Mouse (Mus musculus): Measurements from ENCODE around the gene 9130230L23Rik. TPM values are rescaled to one million over a fixed set of nuclear protein-coding genes. Genes with fewer than 3 reads are reported as not detected.
A peak's percentile ranks its signal among the peaks of the same experiment; 100 is the strongest.

Gene 9130230L23Rik
- polyA plus RNA-seq, 1 experiment from 2014 or later, result 0.33 TPM

GRCm38 (mm10) chr5:66040744-66041279, 36.7 kb upstream of the 9130230L23Rik start:
- TF ChIP-seq CTCF (IDR thresholded peaks at IDR 0.05; ENCODE audit: low read depth), result no peak
- H3K4me2 ChIP-seq (ENCODE audit: low read length), result no peak overlapping the region
- WGBS, result 48% methylated on average over 7 of the region's 7 CpGs
- H3K27ac ChIP-seq, result peak overlapping the region; percentile 15; the same call in 1 of the 2 replicates
- H3K36me3 ChIP-seq (ENCODE audit: insufficient read depth, low read length), result no peaks in the 10 kb centered on the region
- H3K4me3 ChIP-seq (replicated peaks; ENCODE audit: low read depth, low read length), result no peak overlapping the region
- ATAC-seq (replicated peaks; ENCODE audit: low FRiP score, low read depth) (peak; percentile 47; the same call in 1 of the 2 replicates), DNase-seq (ENCODE audit: low spot score) (no peak)
- H3K27me3 ChIP-seq (ENCODE audit: insufficient read depth, low read length), result no peaks in the 10 kb centered on the region
- no peak overlapping the region for H3K9ac ChIP-seq (ENCODE audit: low read depth, low read length)
- no peaks in the 10 kb centered on the region for H3K9me3 ChIP-seq (replicated peaks; ENCODE audit: low read length)
- H3K4me1 ChIP-seq (replicated peaks; ENCODE audit: insufficient read depth, low read length), result peaks cover 5% of the 10 kb centered on the region; the same call in 1 of the 2 replicates

- DNase-seq (ENCODE audit: low spot score), result no peak
- Histone ChIP-seq H3K4me2 (ENCODE audit: low read length) (no peak overlapping the region), H3K27me3 (ENCODE audit: insufficient read depth, low read length) (no peaks in the 10 kb centered on the region), H3K9ac (ENCODE audit: low read depth, low read length) (no peak overlapping the region), H3K9me3 (replicated peaks; ENCODE audit: low read length) (no peaks in the 10 kb centered on the region), H3K27ac (no peak overlapping the region), H3K36me3 (ENCODE audit: insufficient read depth, low read length) (no peaks in the 10 kb centered on the region), H3K4me1 (replicated peaks; ENCODE audit: insufficient read depth, low read length) (peaks cover 5% of the 10 kb centered on the region; the same call in 1 of the 2 replicates), H3K4me3 (replicated peaks; ENCODE audit: low read depth, low read length) (no peak overlapping the region)
- ATAC-seq (replicated peaks; ENCODE audit: low FRiP score, low read depth), result no peak
- 67% methylated on average over 2 of the region's 2 CpGs for WGBS
- TF ChIP-seq CTCF (IDR thresholded peaks at IDR 0.05; ENCODE audit: low read depth), result no peak
Observed at GRCm38 (mm10) chr5:66039813-66040212, 35.7 kb upstream of the 9130230L23Rik start.

GRCm38 (mm10) chr5:66037066-66037465, 33.0 kb upstream of the 9130230L23Rik start:
- TF ChIP-seq CTCF (IDR thresholded peaks at IDR 0.05; ENCODE audit: low read depth), result no peak
- WGBS, result 79% methylated on average over 6 of the region's 6 CpGs
- peaks cover 5% of the 10 kb centered on the region; the same call in 1 of the 2 replicates for H3K4me1 ChIP-seq (replicated peaks; ENCODE audit: insufficient read depth, low read length)
- no peak overlapping the region for H3K4me2 ChIP-seq (ENCODE audit: low read length)
- no peak overlapping the region for H3K4me3 ChIP-seq (replicated peaks; ENCODE audit: low read depth, low read length)
- no peaks in the 10 kb centered on the region for H3K36me3 ChIP-seq (ENCODE audit: insufficient read depth, low read length)
- no peaks in the 10 kb centered on the region for H3K27me3 ChIP-seq (ENCODE audit: insufficient read depth, low read length)
- no peak overlapping the region for H3K27ac ChIP-seq
- H3K9me3 ChIP-seq (replicated peaks; ENCODE audit: low read length), result no peaks in the 10 kb centered on the region
- no peak for DNase-seq (ENCODE audit: low spot score)
- no peak for ATAC-seq (replicated peaks; ENCODE audit: low FRiP score, low read depth)
- H3K9ac ChIP-seq (ENCODE audit: low read depth, low read length), result no peak overlapping the region

GRCm38 (mm10) chr5:66036440-66037054, 32.5 kb upstream of the 9130230L23Rik start:
- ATAC-seq (replicated peaks; ENCODE audit: low FRiP score, low read depth), result no peak
- 62% methylated on average over 7 of the region's 7 CpGs for WGBS
- peak overlapping the region; percentile 19; the same call in 1 of the 2 replicates for H3K27ac ChIP-seq
- no peak for TF ChIP-seq CTCF (IDR thresholded peaks at IDR 0.05; ENCODE audit: low read depth)
- no peak overlapping the region for H3K4me2 ChIP-seq (ENCODE audit: low read length)
- peaks cover 5% of the 10 kb centered on the region; the same call in 1 of the 2 replicates for H3K4me1 ChIP-seq (replicated peaks; ENCODE audit: insufficient read depth, low read length)
- DNase-seq (ENCODE audit: low spot score), result no peak
- H3K36me3 ChIP-seq (ENCODE audit: insufficient read depth, low read length), result no peaks in the 10 kb centered on the region
- H3K9ac ChIP-seq (ENCODE audit: low read depth, low read length), result no peak overlapping the region
- no peaks in the 10 kb centered on the region for H3K27me3 ChIP-seq (ENCODE audit: insufficient read depth, low read length)
- no peak overlapping the region for H3K4me3 ChIP-seq (replicated peaks; ENCODE audit: low read depth, low read length)
- H3K9me3 ChIP-seq (replicated peaks; ENCODE audit: low read length), result no peaks in the 10 kb centered on the region

- DNase-seq (ENCODE audit: low spot score) (peak; percentile 48), ATAC-seq (replicated peaks; ENCODE audit: low FRiP score, low read depth) (no peak)
- no peaks in the 10 kb centered on the region for H3K9me3 ChIP-seq (replicated peaks; ENCODE audit: low read length)
- peak overlapping the region; percentile 55 for H3K27ac ChIP-seq
- no peaks in the 10 kb centered on the region for H3K36me3 ChIP-seq (ENCODE audit: insufficient read depth, low read length)
- H3K4me1 ChIP-seq (replicated peaks; ENCODE audit: insufficient read depth, low read length), result peaks cover 5% of the 10 kb centered on the region; the same call in 1 of the 2 replicates
- 44% methylated on average over 14 of the region's 14 CpGs for WGBS
- no peak for TF ChIP-seq CTCF (IDR thresholded peaks at IDR 0.05; ENCODE audit: low read depth)
- no peak overlapping the region for H3K9ac ChIP-seq (ENCODE audit: low read depth, low read length)
- no peaks in the 10 kb centered on the region for H3K27me3 ChIP-seq (ENCODE audit: insufficient read depth, low read length)
- no peak overlapping the region for H3K4me2 ChIP-seq (ENCODE audit: low read length)
- H3K4me3 ChIP-seq (replicated peaks; ENCODE audit: low read depth, low read length), result no peak overlapping the region
Observed at GRCm38 (mm10) chr5:66034375-66035195, 30.5 kb upstream of the 9130230L23Rik start.

GRCm38 (mm10) chr5:66032826-66033225, 28.7 kb upstream of the 9130230L23Rik start:
- no peak for TF ChIP-seq CTCF (IDR thresholded peaks at IDR 0.05; ENCODE audit: low read depth)
- Histone ChIP-seq H3K9ac (ENCODE audit: low read depth, low read length) (no peak overlapping the region), H3K4me1 (replicated peaks; ENCODE audit: insufficient read depth, low read length) (peaks cover 5% of the 10 kb centered on the region; the same call in 1 of the 2 replicates), H3K27ac (peak overlapping the region; percentile 55; the same call in 1 of the 2 replicates), H3K4me2 (ENCODE audit: low read length) (no peak overlapping the region), H3K9me3 (replicated peaks; ENCODE audit: low read length) (no peaks in the 10 kb centered on the region), H3K36me3 (ENCODE audit: insufficient read depth, low read length) (no peaks in the 10 kb centered on the region), H3K4me3 (replicated peaks; ENCODE audit: low read depth, low read length) (no peak overlapping the region), H3K27me3 (ENCODE audit: insufficient read depth, low read length) (no peaks in the 10 kb centered on the region)
- no peak for DNase-seq (ENCODE audit: low spot score)
- WGBS, result 75% methylated on average over 1 of the region's 1 CpGs
- ATAC-seq (replicated peaks; ENCODE audit: low FRiP score, low read depth), result no peak

All from kidney, postnatal 0 days (tissue).